Mouse (Mus musculus) retina, embryonic 14.5 days (tissue): ENCODE measurements at regions not wholly inside any gene's neighbourhood (a gene's known extent, or its start where the extent isn't known, plus 50 kb on each side); places are given as distances from the start of the nearest gene placed in this dataset.

Experiments used
- DNase-seq: peaks from one replicate; pipeline ENCODE4 v3.0.0-alpha.2; 2015; ENCODE audit warnings: low spot score

GRCm38 (mm10) chr10:16592870-16593269 lies 1130.1 kb upstream of the Cited2 start:
- DNase-seq = no peak

- no peak for DNase-seq
These were observed 1123.0 kb upstream of the Cited2 start for GRCm38 (mm10) chr10:16600041-16600440.

GRCm38 (mm10) chr10:16600551-16601224 lies 1122.3 kb upstream of the Cited2 start:
- DNase-seq = no peak

GRCm38 (mm10) chr10:16601225-16601595 lies 1121.8 kb upstream of the Cited2 start:
- no peak for DNase-seq

GRCm38 (mm10) chr10:16608339-16608738 lies 1114.7 kb upstream of the Cited2 start:
- no peak for DNase-seq

GRCm38 (mm10) chr10:16618752-16619151 lies 1104.3 kb upstream of the Cited2 start:
- no peak for DNase-seq

- DNase-seq = no peak
These were observed 1103.4 kb upstream of the Cited2 start for GRCm38 (mm10) chr10:16619584-16619983.

- DNase-seq = no peak
These were observed 1102.0 kb upstream of the Cited2 start for GRCm38 (mm10) chr10:16620804-16621559.

GRCm38 (mm10) chr10:16622821-16623220 lies 1100.2 kb upstream of the Cited2 start:
- no peak for DNase-seq

- no peak for DNase-seq
These were observed 1089.8 kb upstream of the Cited2 start for GRCm38 (mm10) chr10:16633236-16633635.

GRCm38 (mm10) chr10:16635463-16635862 lies 1087.6 kb upstream of the Cited2 start:
- no peak for DNase-seq

- DNase-seq = peak; percentile 48
These were observed 1086.0 kb upstream of the Cited2 start for GRCm38 (mm10) chr10:16637006-16637405.

- no peak for DNase-seq
These were observed 1084.9 kb upstream of the Cited2 start for GRCm38 (mm10) chr10:16638111-16638510.

GRCm38 (mm10) chr10:16640136-16640535 lies 1082.9 kb upstream of the Cited2 start:
- DNase-seq = no peak

GRCm38 (mm10) chr10:16650120-16650519 lies 1072.9 kb upstream of the Cited2 start:
- no peak for DNase-seq

GRCm38 (mm10) chr10:16652450-16652849 lies 1070.6 kb upstream of the Cited2 start:
- DNase-seq = no peak

- DNase-seq = no peak
These were observed 1058.5 kb upstream of the Cited2 start for GRCm38 (mm10) chr10:16664483-16664882.

GRCm38 (mm10) chr10:16670286-16670685 lies 1052.7 kb upstream of the Cited2 start:
- peak; percentile 11 for DNase-seq

GRCm38 (mm10) chr10:16681001-16681400 lies 1042.0 kb upstream of the Cited2 start:
- no peak for DNase-seq

GRCm38 (mm10) chr10:16685352-16685751 lies 1037.7 kb upstream of the Cited2 start:
- no peak for DNase-seq

- no peak for DNase-seq
These were observed 1016.0 kb upstream of the Cited2 start for GRCm38 (mm10) chr10:16706976-16707375.

- DNase-seq = no peak
These were observed 1009.9 kb upstream of the Cited2 start for GRCm38 (mm10) chr10:16713143-16713542.

- DNase-seq = no peak
These were observed 1009.0 kb upstream of the Cited2 start for GRCm38 (mm10) chr10:16714065-16714464.

- DNase-seq = no peak
These were observed 1008.5 kb upstream of the Cited2 start for GRCm38 (mm10) chr10:16714526-16714925.
